Mouse (Mus musculus): ENCODE data around the gene Mast2. TPM values are rescaled to one million over a fixed set of nuclear protein-coding genes. Genes with fewer than 3 reads are reported as not detected.

Mast2 gene
- total RNA-seq, 2 experiments from 2014 or later: 37.2 to 44.0 TPM

- no peak for DNase-seq
Observed at GRCm38 (mm10) chr4:116411401-116411800, 52.6 kb downstream of the Mast2 start.

GRCm38 (mm10) chr4:116406668-116407067, 57.3 kb downstream of the Mast2 start:
- no peak for DNase-seq

GRCm38 (mm10) chr4:116405955-116406351, 58.0 kb downstream of the Mast2 start:
- peak in 1 of 2 experiments; percentile 4 for DNase-seq

GRCm38 (mm10) chr4:116405276-116405954, 58.6 kb downstream of the Mast2 start:
- DNase-seq: no peak

- DNase-seq: peak in 1 of 2 experiments; percentile 2
Observed at GRCm38 (mm10) chr4:116403884-116404283, 60.1 kb downstream of the Mast2 start.

- no peak for DNase-seq
Observed at GRCm38 (mm10) chr4:116402708-116403107, 61.3 kb downstream of the Mast2 start.

- DNase-seq: no peak
Observed at GRCm38 (mm10) chr4:116398051-116398450, 65.9 kb downstream of the Mast2 start.

- DNase-seq: peak; percentile 23 to 51
Observed at GRCm38 (mm10) chr4:116377973-116378667, 85.9 kb downstream of the Mast2 start.

GRCm38 (mm10) chr4:116371676-116372075, 92.3 kb downstream of the Mast2 start:
- peak; percentile 3 to 77 for DNase-seq

- DNase-seq: peak; percentile 17 to 25
Observed at GRCm38 (mm10) chr4:116358099-116358498, 105.9 kb downstream of the Mast2 start.

- no peak for DNase-seq
Observed at GRCm38 (mm10) chr4:116352919-116353318, 111.1 kb downstream of the Mast2 start.

GRCm38 (mm10) chr4:116352496-116352895, 111.5 kb downstream of the Mast2 start:
- DNase-seq: no peak

GRCm38 (mm10) chr4:116342119-116342518, 121.9 kb downstream of the Mast2 start:
- DNase-seq: peak; percentile 55 to 66

- no peak for DNase-seq
Observed at GRCm38 (mm10) chr4:116336294-116336693, 127.7 kb downstream of the Mast2 start.

- DNase-seq: no peak
Observed at GRCm38 (mm10) chr4:116329256-116329655, 134.7 kb downstream of the Mast2 start.

- DNase-seq: no peak
Observed at GRCm38 (mm10) chr4:116322127-116322526, 141.9 kb downstream of the Mast2 start.

GRCm38 (mm10) chr4:116317575-116317974, 146.4 kb downstream of the Mast2 start:
- no peak for DNase-seq

- DNase-seq: no peak
Observed at GRCm38 (mm10) chr4:116304551-116304950, 159.4 kb downstream of the Mast2 start.

GRCm38 (mm10) chr4:116300878-116301355, 163.1 kb downstream of the Mast2 start:
- peak; percentile 20 to 29 for DNase-seq

- no peak for DNase-seq
Observed at GRCm38 (mm10) chr4:116293296-116293695, 170.7 kb downstream of the Mast2 start.

- no peak for DNase-seq
Observed at GRCm38 (mm10) chr4:116291561-116291960, 172.4 kb downstream of the Mast2 start.

- peak; percentile 18 to 33 for DNase-seq
Observed at GRCm38 (mm10) chr4:116282211-116282610, 181.8 kb downstream of the Mast2 start.

GRCm38 (mm10) chr4:116268220-116268619, 195.8 kb downstream of the Mast2 start:
- DNase-seq: no peak

Measured in adrenal gland, postnatal 36 days (tissue).